Mouse (Mus musculus) MEL (cell line): ENCODE measurements around the gene Dynlrb2.

Source experiments
- CTCF ChIP-seq, 3 experiments: IDR thresholded peaks in 2 of 3; conservative IDR thresholded peaks in 1 of 3; 2 replicates each; pipeline ENCODE4 v1.5.1; 2011 to 2012; ENCODE audit warnings: low read length in 3 of 3, low read depth in 2 of 3, mild to moderate bottlenecking in 2 of 3, improper control_type of control experiment in 1 of 3, inconsistent platforms in 1 of 3, mixed read lengths in 1 of 3, moderate library complexity in 1 of 3; ENCODE audit not compliant: control insufficient read depth in 1 of 3, insufficient read depth in 1 of 3, poor library complexity in 1 of 3, severe bottlenecking in 1 of 3
- HCFC1 ChIP-seq: IDR thresholded peaks from 2 replicates; pipeline ENCODE4 v1.6.1; 2012; ENCODE audit warnings: low read depth, mild to moderate bottlenecking, inconsistent platforms, low read length, improper control_type of control experiment, moderate library complexity
- MAX ChIP-seq: IDR thresholded peaks from 2 replicates; pipeline ENCODE4 v1.6.1; 2011; ENCODE audit warnings: low read length, improper control_type of control experiment
- POLR2A ChIP-seq, 2 experiments: IDR thresholded peaks; 2 replicates each; pipeline ENCODE4 v1.6.1; 2011 to 2012; ENCODE audit warnings: low read length in 2 of 2, mild to moderate bottlenecking in 2 of 2, control low read depth in 1 of 2, improper control_type of control experiment in 1 of 2, low read depth in 1 of 2, moderate library complexity in 1 of 2; ENCODE audit not compliant: control insufficient read depth in 1 of 2, insufficient read depth in 1 of 2, poor library complexity in 1 of 2
- TAL1 ChIP-seq: IDR thresholded peaks from 2 replicates; pipeline ENCODE4 v1.6.1; 2012; ENCODE audit warnings: mild to moderate bottlenecking, inconsistent platforms, low read length, moderate library complexity, mixed read lengths
- ZKSCAN1 ChIP-seq: IDR thresholded peaks from 2 replicates; pipeline ENCODE4 v1.6.1; 2012; ENCODE audit warnings: low read depth, mild to moderate bottlenecking, inconsistent platforms, low read length, improper control_type of control experiment, moderate library complexity

- TF ChIP-seq CTCF (IDR thresholded peaks at IDR 0.05 in 2 of 3, conservative IDR thresholded peaks at IDR 0.05 in 1 of 3; ENCODE audit: control insufficient read depth in 1 of 3, insufficient read depth in 1 of 3, low read depth in 2 of 3, low read length in 3 of 3, poor library complexity in 1 of 3, severe bottlenecking in 1 of 3), result no peak
- no peak for TF ChIP-seq MAX
- no peak for TF ChIP-seq POLR2A (IDR thresholded peaks at IDR 0.05; ENCODE audit: control insufficient read depth in 1 of 2, insufficient read depth in 1 of 2, low read depth in 1 of 2, low read length in 2 of 2, poor library complexity in 1 of 2)
- TF ChIP-seq ZKSCAN1, result no peak
- TF ChIP-seq HCFC1, result no peak
- TF ChIP-seq TAL1, result no peak
These were observed 4.5 kb upstream of the Dynlrb2 start for GRCm38 (mm10) chr8:116500057-116500809.
